Mouse (Mus musculus) limb, embryonic 14.5 days (tissue): Measurements from ENCODE around the gene Tbc1d14. TPM values are rescaled to one million over a fixed set of nuclear protein-coding genes. Genes with fewer than 3 reads are reported as not detected.

Experiments used
- ATAC-seq: fragments of 200-750 bp; cut with Nextera tagmentation; 2 replicates; pipeline ENCODE4 v1.8.0; 2017; ENCODE audit warnings: low read depth, moderate number of reproducible peaks, moderate TSS enrichment; ENCODE audit not compliant: low FRiP score
- DNase-seq: peaks from one replicate; pipeline ENCODE4 v3.0.0-alpha.2; 2015; ENCODE audit warnings: low spot score
- H3K27ac ChIP-seq: fragments of 300-500 bp; sonication (generic); replicated peaks from 2 replicates; pipeline ENCODE4 v1.5.1; 2014; ENCODE audit warnings: low read depth, mild to moderate bottlenecking, low read length, moderate library complexity, mixed read lengths
- H3K27me3 ChIP-seq: fragments of 300-500 bp; sonication (generic); 2 replicates; pipeline ENCODE4 v1.6.1; 2014; ENCODE audit warnings: low read length, mixed read lengths; ENCODE audit not compliant: control insufficient read depth, insufficient read depth
- H3K36me3 ChIP-seq: fragments of 300-500 bp; sonication (generic); 2 replicates; pipeline ENCODE4 v1.6.1; 2014; ENCODE audit warnings: mild to moderate bottlenecking, low read length, moderate library complexity, mixed read lengths; ENCODE audit not compliant: control insufficient read depth, insufficient read depth
- H3K4me1 ChIP-seq: fragments of 300-500 bp; sonication (generic); 2 replicates; pipeline ENCODE4 v1.6.1; 2014; ENCODE audit warnings: antibody characterized with exemption, low read length, mixed read lengths; ENCODE audit not compliant: control insufficient read depth, insufficient read depth
- H3K4me2 ChIP-seq: fragments of 300-500 bp; sonication (generic); replicated peaks from 2 replicates; pipeline ENCODE4 v1.6.1; 2014; ENCODE audit warnings: low read depth, mild to moderate bottlenecking, low read length, moderate library complexity; ENCODE audit not compliant: severe bottlenecking
- H3K4me3 ChIP-seq: fragments of 300-500 bp; sonication (generic); replicated peaks from 2 replicates; pipeline ENCODE4 v1.5.1; 2014; ENCODE audit warnings: low read length
- H3K9ac ChIP-seq: fragments of 300-500 bp; sonication (generic); 2 replicates; pipeline ENCODE4 v1.6.1; 2014; ENCODE audit warnings: mild to moderate bottlenecking, low read depth, low read length, moderate library complexity; ENCODE audit not compliant: severe bottlenecking
- H3K9me3 ChIP-seq: fragments of 300-500 bp; sonication (generic); 2 replicates; pipeline ENCODE4 v1.6.1; 2016; ENCODE audit warnings: low read length; ENCODE audit not compliant: control insufficient read depth
- POLR2A ChIP-seq: fragments of 200-500 bp; IDR thresholded peaks from 2 replicates; pipeline ENCODE4 v1.8.0; 2012; ENCODE audit warnings: inconsistent platforms, mild to moderate bottlenecking, moderate library complexity, borderline replicate concordance; ENCODE audit not compliant: insufficient read depth, insufficient read length; ENCODE audit errors: extremely low read depth
- WGBS: fragments of 180-500 bp; shearing (Covaris S2); extraction: QIAGEN DNeasy Blood & Tissue Kit; methylation state at CpG from one replicate; pipeline ENCODE4 v1.1.7; 2014; 5-methylcytosine and 5-hydroxymethylcytosine counted together
- polyA plus RNA-seq, 2 experiments: library from polyadenylated mRNA; depleted of rRNA in 1 of 2; stranded (reverse) in 1 of 2; unstranded in 1 of 2; fragments of >200 nt; fragmentation: Nextera tagmentation in 1 of 2; extraction: Ambion mirVana in 1 of 2; gene quantifications; 2 replicates each; pipeline versions ENCODE4 v1.2.1 to v1.2.3; 2012 to 2014

The Tbc1d14 gene
- polyA plus RNA-seq, 2 experiments: 37.9 to 46.6 TPM

DNA sequence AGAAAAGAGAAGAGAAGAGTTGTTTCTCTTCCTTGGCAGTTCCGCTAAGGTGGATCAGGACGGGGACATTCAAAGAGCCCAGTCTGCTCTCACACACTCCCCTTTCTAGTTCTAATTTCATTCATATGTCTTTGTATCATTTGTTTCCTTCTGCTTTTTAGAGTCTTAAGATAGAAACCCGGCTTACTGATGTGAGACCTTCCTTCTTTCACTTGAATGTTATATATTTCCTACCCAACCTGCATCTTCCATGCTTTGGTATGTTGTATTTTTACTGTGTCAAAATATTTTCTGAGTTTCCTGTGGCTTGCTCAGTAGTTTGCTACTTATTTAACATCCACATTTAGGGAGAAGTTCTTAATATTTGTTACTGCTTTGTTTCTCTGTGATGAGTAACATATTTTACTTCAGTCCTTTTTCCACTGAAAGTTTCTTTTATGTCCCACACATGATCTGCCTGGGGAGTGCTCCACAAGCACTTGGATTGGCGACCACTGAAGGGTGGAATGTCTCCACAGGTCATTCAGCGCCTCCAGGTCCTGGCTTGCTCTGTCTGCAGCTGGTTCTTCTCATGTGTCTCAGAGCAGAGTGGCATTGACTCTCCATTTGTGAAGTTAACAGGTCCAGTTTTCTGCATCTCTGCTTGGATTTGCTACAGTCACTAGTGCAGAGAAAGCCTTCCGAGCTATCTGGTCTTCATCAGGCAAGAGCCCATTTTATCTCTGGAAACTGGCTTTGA, 57.5 kb downstream of the Tbc1d14 start:
- WGBS: 79% methylated on average over 6 of the region's 6 CpGs
- H3K27me3 ChIP-seq: no peaks in the 10 kb centered on the region
- no peaks in the 10 kb centered on the region for H3K36me3 ChIP-seq
- no peaks in the 10 kb centered on the region for H3K4me1 ChIP-seq
- ATAC-seq (no peak), DNase-seq (no peak)
- no peak overlapping the region for H3K27ac ChIP-seq
- no peak overlapping the region for H3K9ac ChIP-seq
- H3K4me3 ChIP-seq: no peak overlapping the region
- no peak overlapping the region for H3K4me2 ChIP-seq
- H3K9me3 ChIP-seq: no peaks in the 10 kb centered on the region
- no peak for TF ChIP-seq POLR2A

DNA sequence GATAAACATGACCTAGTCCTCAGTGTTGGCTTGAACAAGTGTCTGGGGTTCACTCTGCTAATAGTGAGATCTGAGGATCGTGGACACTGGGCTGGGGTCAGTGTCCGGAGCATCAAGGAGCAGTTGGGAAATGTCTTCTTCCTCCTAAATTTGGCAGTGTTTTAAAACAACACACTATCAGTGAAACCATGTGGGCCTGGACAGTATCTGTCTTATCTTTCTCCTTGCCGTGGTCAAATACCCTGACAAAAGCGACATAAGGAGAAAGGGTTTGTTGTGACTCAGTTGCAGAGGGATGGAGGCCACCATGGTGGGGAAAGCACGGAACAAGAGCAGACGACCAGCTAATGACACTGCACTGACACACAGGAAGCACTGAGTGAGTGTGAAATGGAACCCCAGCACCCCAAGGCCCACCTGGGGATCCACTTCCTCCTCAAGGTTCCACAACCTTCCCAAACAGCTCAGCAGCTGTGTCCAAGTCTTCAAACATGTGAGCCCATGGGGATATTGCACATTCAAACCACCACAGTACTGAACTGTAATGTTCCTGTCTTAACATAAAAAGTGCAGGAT, 58.5 kb downstream of the Tbc1d14 start:
- no peaks in the 10 kb centered on the region for H3K27me3 ChIP-seq
- ATAC-seq (no peak), DNase-seq (no peak)
- H3K4me3 ChIP-seq: no peak overlapping the region
- H3K9me3 ChIP-seq: no peaks in the 10 kb centered on the region
- 80% methylated on average over 6 of the region's 6 CpGs for WGBS
- H3K36me3 ChIP-seq: no peaks in the 10 kb centered on the region
- no peak overlapping the region for H3K9ac ChIP-seq
- no peak overlapping the region for H3K4me2 ChIP-seq
- H3K27ac ChIP-seq: no peak overlapping the region
- 0 out of 2 replicates have a peak, but pooled peaks cover 2% of the 10 kb centered on the region for H3K4me1 ChIP-seq
- no peak for TF ChIP-seq POLR2A

DNA sequence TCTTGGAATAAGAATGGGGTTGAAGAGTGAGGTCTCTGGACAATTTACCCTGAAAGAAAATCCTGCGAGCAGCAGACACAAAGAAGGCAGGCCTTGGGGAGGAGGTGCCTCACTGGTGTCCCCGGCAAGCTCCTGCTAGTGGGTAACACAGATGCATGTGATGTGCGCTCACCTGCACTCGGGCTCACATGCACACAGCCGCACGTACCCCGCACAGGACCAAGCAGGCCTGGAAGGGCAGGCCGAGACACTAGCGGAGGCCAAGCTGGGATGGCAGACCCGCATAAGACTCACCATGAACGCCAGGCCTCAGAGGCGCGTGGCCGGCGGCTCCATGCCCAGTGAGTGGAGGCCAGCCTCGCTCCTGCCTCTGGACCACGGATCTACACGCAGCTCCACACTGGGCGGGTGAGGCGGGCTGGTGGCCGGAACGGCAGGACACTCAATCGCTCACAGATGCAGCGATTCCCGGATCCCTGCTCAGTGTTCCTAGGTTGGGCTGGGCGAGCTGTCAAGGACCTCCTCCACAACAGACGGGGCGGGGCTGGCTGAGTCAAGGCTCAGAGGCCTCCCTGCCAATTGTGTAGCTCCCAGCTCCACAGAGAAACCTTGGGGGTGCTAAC, 62.8 kb downstream of the Tbc1d14 start:
- Histone ChIP-seq H3K9ac (peak overlapping the region; percentile 83), H3K4me2 (peak overlapping the region; percentile 74), H3K36me3 (peaks cover 5% of the 10 kb centered on the region; the same call in 1 of the 2 replicates), H3K27ac (peak overlapping the region; percentile 56; the same call in 1 of the 2 replicates), H3K4me1 (peaks cover 10% of the 10 kb centered on the region; the same call in 1 of the 2 replicates), H3K27me3 (no peaks in the 10 kb centered on the region), H3K9me3 (no peaks in the 10 kb centered on the region), H3K4me3 (peak overlapping the region; percentile 76)
- DNase-seq: peak; percentile 97
- peak; percentile 96 for ATAC-seq
- WGBS: 0% methylated on average over 25 of the region's 28 CpGs
- TF ChIP-seq POLR2A: 0 out of 2 replicates have a peak, but pooled peaks have one; percentile 36

DNA sequence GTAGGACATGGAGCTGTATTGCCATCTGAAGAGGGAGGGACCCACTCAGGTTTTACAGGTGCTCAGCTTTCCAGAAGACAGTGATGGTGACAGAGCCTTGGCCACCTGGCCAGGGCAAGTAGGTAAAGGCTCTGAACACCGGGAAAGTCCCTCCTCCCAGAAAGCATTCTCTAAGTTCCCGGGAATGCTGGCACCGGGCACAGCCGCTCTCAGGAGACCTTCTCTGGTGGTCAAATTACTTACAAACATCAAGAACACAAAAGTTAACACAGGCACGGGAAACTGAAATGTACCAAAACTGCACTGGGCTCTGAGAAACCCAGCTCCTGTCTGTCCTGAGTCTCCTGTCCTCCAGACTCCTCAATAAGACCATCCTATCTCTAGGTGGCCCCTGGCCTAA, 63.4 kb downstream of the Tbc1d14 start:
- Histone ChIP-seq H3K27me3 (no peaks in the 10 kb centered on the region), H3K4me3 (peak overlapping the region; percentile 76), H3K9ac (peak overlapping the region; percentile 83), H3K36me3 (peaks cover 5% of the 10 kb centered on the region; the same call in 1 of the 2 replicates), H3K4me1 (peaks cover 10% of the 10 kb centered on the region; the same call in 1 of the 2 replicates), H3K4me2 (peak overlapping the region; percentile 74), H3K27ac (peak overlapping the region; percentile 56; the same call in 1 of the 2 replicates), H3K9me3 (no peaks in the 10 kb centered on the region)
- TF ChIP-seq POLR2A: no peak
- DNase-seq (no peak), ATAC-seq (no peak)
- 5% methylated on average over 5 of the region's 5 CpGs for WGBS

DNA sequence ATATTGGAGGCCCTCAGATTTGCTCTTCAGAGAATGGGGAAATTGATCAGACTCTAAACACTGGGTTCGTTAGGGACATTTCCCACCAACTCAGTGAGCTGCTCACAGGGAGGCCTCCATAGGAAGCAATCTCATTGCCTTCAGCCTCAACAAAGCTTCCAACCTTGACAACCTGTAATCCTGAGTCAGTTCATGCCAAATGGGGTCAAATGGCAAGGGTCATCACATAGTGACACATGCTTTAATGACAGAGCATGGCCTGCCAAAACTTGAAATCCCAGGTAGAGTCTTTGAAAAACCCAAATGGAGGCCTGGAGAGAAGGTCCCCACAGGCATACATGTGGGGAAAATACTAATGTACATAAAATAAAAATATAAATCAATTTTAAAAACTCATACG, 66.2 kb downstream of the Tbc1d14 start:
- no peak overlapping the region for H3K27ac ChIP-seq
- no peaks in the 10 kb centered on the region for H3K9me3 ChIP-seq
- peaks cover 10% of the 10 kb centered on the region; the same call in 1 of the 2 replicates for H3K4me1 ChIP-seq
- no peaks in the 10 kb centered on the region for H3K27me3 ChIP-seq
- 84% methylated on average over 2 of the region's 2 CpGs for WGBS
- H3K4me3 ChIP-seq: no peak overlapping the region
- no peak for ATAC-seq
- peaks cover 25% of the 10 kb centered on the region for H3K36me3 ChIP-seq
- no peak for DNase-seq
- no peak overlapping the region for H3K4me2 ChIP-seq
- no peak overlapping the region for H3K9ac ChIP-seq
- TF ChIP-seq POLR2A: no peak
